ENCODE assay signal across 11 mouse cellular contexts in genomic region chr1:51934176-51934924, GRCm38 (mm10). TPM values are rescaled to one million over a fixed set of nuclear protein-coding genes. Genes with fewer than 3 reads are reported as not detected.
DNase-seq lines count a peak whose midpoint lies in the region; ATAC-seq and TF ChIP-seq lines count a peak whose summit lies in the region.
"Had no signal": no experiment of that assay in that cellular context is flagged by ENCODE, and none has a peak within 500 bp of the region (broad histone marks: within the 10 kb centered on the region; RNA-seq: fewer than 3 reads in every experiment).

No protein-coding gene starts in this region.

- WGBS in lung, embryonic 14.5 days: 58% methylated on average over 11 of the region's 11 CpGs
- WGBS in intestine, embryonic 15.5 days: 64% methylated on average over 11 of the region's 11 CpGs
- 78% methylated on average over 11 of the region's 11 CpGs for WGBS in kidney, embryonic 16.5 days
- WGBS in kidney, embryonic 15.5 days: 80% methylated on average over 11 of the region's 11 CpGs

- no peak overlapping the region for H3K9ac ChIP-seq in lung, embryonic 14.5 days
- H3K9ac ChIP-seq in intestine, embryonic 15.5 days: no peak overlapping the region
- no peak overlapping the region for H3K9ac ChIP-seq in kidney, embryonic 16.5 days (replicated peaks; ENCODE audit: low read length)
- no peak overlapping the region for H3K9ac ChIP-seq in kidney, embryonic 15.5 days

- DNase-seq in lung, embryonic 14.5 days: peak; percentile 30
- no peak for DNase-seq in lung, postnatal 14 days
- DNase-seq in monocyte, adult 2 months (ENCODE audit: low read depth in 1 of 2, low spot score in 2 of 2): peak; percentile 31 to 38
- DNase-seq in urinary bladder, postnatal 36 days (ENCODE audit: low spot score in 2 of 2): no peak
- no peak for DNase-seq in right cerebral cortex, adult 18-20 months
- DNase-seq: cerebellum, postnatal 36 days; kidney, postnatal 14 days; retina, postnatal 1 day had no signal

- H3K4me2 ChIP-seq in lung, embryonic 14.5 days: no peak overlapping the region
- no peak overlapping the region for H3K4me2 ChIP-seq in intestine, embryonic 15.5 days (replicated peaks)
- H3K4me2 ChIP-seq in kidney, embryonic 16.5 days (replicated peaks; ENCODE audit: low read depth, low read length): no peak overlapping the region
- H3K4me2 ChIP-seq in kidney, embryonic 15.5 days: no peak overlapping the region

- H3K27ac ChIP-seq in lung, embryonic 14.5 days (ENCODE audit: low read depth): no peak overlapping the region; the same call in 1 of the 2 replicates
- 0 out of 2 replicates have a peak overlapping the region, but pooled peaks have one; percentile 28 for H3K27ac ChIP-seq in intestine, embryonic 15.5 days
- no peak overlapping the region for H3K27ac ChIP-seq in kidney, embryonic 16.5 days (ENCODE audit: low read length)
- no peak overlapping the region for H3K27ac ChIP-seq in kidney, embryonic 15.5 days

- H3K4me3 ChIP-seq in lung, embryonic 14.5 days (ENCODE audit: low read depth, low read length): no peak overlapping the region
- H3K4me3 ChIP-seq in intestine, embryonic 15.5 days (replicated peaks): no peak overlapping the region
- no peak overlapping the region for H3K4me3 ChIP-seq in kidney, embryonic 16.5 days (ENCODE audit: low read length)
- no peak overlapping the region for H3K4me3 ChIP-seq in kidney, embryonic 15.5 days (replicated peaks)

- no peaks in the 10 kb centered on the region for H3K36me3 ChIP-seq in lung, embryonic 14.5 days (ENCODE audit: insufficient read depth)
- H3K36me3 ChIP-seq in intestine, embryonic 15.5 days: no peaks in the 10 kb centered on the region
- H3K36me3 ChIP-seq in kidney, embryonic 16.5 days (ENCODE audit: insufficient read depth, low read length): no peaks in the 10 kb centered on the region
- H3K36me3 ChIP-seq in kidney, embryonic 15.5 days: no peaks in the 10 kb centered on the region

- H3K27me3 ChIP-seq in lung, embryonic 14.5 days (ENCODE audit: insufficient read depth, low read length): no peaks in the 10 kb centered on the region
- H3K27me3 ChIP-seq in intestine, embryonic 15.5 days (replicated peaks): no peaks in the 10 kb centered on the region
- no peaks in the 10 kb centered on the region for H3K27me3 ChIP-seq in kidney, embryonic 16.5 days (ENCODE audit: insufficient read depth, low read length)
- H3K27me3 ChIP-seq in kidney, embryonic 15.5 days: no peaks in the 10 kb centered on the region

- no peak for TF ChIP-seq CTCF in lung, embryonic 14.5 days (IDR thresholded peaks at IDR 0.05; ENCODE audit: low read depth)

- H3K9me3 ChIP-seq in lung, embryonic 14.5 days (ENCODE audit: low read depth, low read length): no peaks in the 10 kb centered on the region
- no peaks in the 10 kb centered on the region for H3K9me3 ChIP-seq in intestine, embryonic 15.5 days
- no peaks in the 10 kb centered on the region for H3K9me3 ChIP-seq in kidney, embryonic 16.5 days (ENCODE audit: low read length)
- H3K9me3 ChIP-seq in kidney, embryonic 15.5 days (replicated peaks): no peaks in the 10 kb centered on the region

- no peaks in the 10 kb centered on the region; the same call in 1 of the 2 replicates for H3K4me1 ChIP-seq in lung, embryonic 14.5 days (ENCODE audit: insufficient read depth)
- 0 out of 2 replicates have a peak, but pooled peaks cover 3% of the 10 kb centered on the region for H3K4me1 ChIP-seq in intestine, embryonic 15.5 days (replicated peaks)
- H3K4me1 ChIP-seq in kidney, embryonic 16.5 days (ENCODE audit: insufficient read depth, low read length): peaks cover 6% of the 10 kb centered on the region; the same call in 1 of the 2 replicates
- peaks cover 7% of the 10 kb centered on the region; the same call in 1 of the 2 replicates for H3K4me1 ChIP-seq in kidney, embryonic 15.5 days

- peak; percentile 58 for ATAC-seq in lung, embryonic 14.5 days (ENCODE audit: insufficient read depth)
- ATAC-seq in intestine, embryonic 15.5 days: peak; percentile 47; the same call in 1 of the 2 replicates
- ATAC-seq in kidney, embryonic 16.5 days (ENCODE audit: low FRiP score, low TSS enrichment): no peak
- ATAC-seq in kidney, embryonic 15.5 days (replicated peaks; ENCODE audit: low FRiP score): no peak

RNA-seq across cellular contexts. Expression of gene Myo1b, which starts 18.5 kb away (rescaled TPM):
- 117 and 118 TPM in 2 replicates for polyA plus RNA-seq in lung, embryonic 14.5 days (2014; fragmentation: Nextera tagmentation; extraction: Ambion mirVana)
- polyA plus RNA-seq in intestine, embryonic 15.5 days (2015; fragmentation: Nextera tagmentation; extraction: Ambion mirVana): 45.8 and 54.0 TPM in 2 replicates
- polyA plus RNA-seq in kidney, embryonic 16.5 days (2015; fragmentation: Nextera tagmentation; extraction: Ambion mirVana): 68.3 and 68.8 TPM in 2 replicates
- 72.4 and 77.0 TPM in 2 replicates for polyA plus RNA-seq in kidney, embryonic 15.5 days (2015; fragmentation: Nextera tagmentation; extraction: Ambion mirVana)

RNA-seq across cellular contexts. Expression of gene Stat4, which starts 52.6 kb away (rescaled TPM):
- 3.2 and 4.0 TPM in 2 replicates for polyA plus RNA-seq in lung, embryonic 14.5 days (2014; fragmentation: Nextera tagmentation; extraction: Ambion mirVana)
- 1.2 and 1.7 TPM in 2 replicates for polyA plus RNA-seq in intestine, embryonic 15.5 days (2015; fragmentation: Nextera tagmentation; extraction: Ambion mirVana)
- 1.2 and 1.7 TPM in 2 replicates for polyA plus RNA-seq in kidney, embryonic 16.5 days (2015; fragmentation: Nextera tagmentation; extraction: Ambion mirVana)
- polyA plus RNA-seq in kidney, embryonic 15.5 days (2015; fragmentation: Nextera tagmentation; extraction: Ambion mirVana): 1.6 and 2.0 TPM in 2 replicates

Comparison
In these comparisons a context has a peak if more than half of its experiments do, and no peak if none do; other contexts are left out.
1. DNase-seq: peak in lung, embryonic 14.5 days (single experiment) and monocyte, adult 2 months (2 of 2); none in lung, postnatal 14 days (single experiment), urinary bladder, postnatal 36 days (0 of 2) and right cerebral cortex, adult 18-20 months (single experiment).
2. ATAC-seq: peak in lung, embryonic 14.5 days (single experiment) and intestine, embryonic 15.5 days (single experiment); none in kidney, embryonic 16.5 days (single experiment) and kidney, embryonic 15.5 days (single experiment).